Mouse (Mus musculus): ENCODE results near the gene Gata2.
"Not testable (repeated sequence)": the region's sequence is repeated elsewhere in the genome, so short reads cannot be mapped to it uniquely, and the experiment has no call there.

The Gata2 gene

GRCm38 (mm10) chr6:88193433-88194052 lies at the start of gene Gata2:
Gene Gata2, plus strand, starts transcription at chr6:88193891.
- in situ Hi-C loops (cut with MseI, MboI) = no loop called here

- in situ Hi-C loops (cut with MseI, MboI) = no loop called here
These were observed 47.9 kb upstream of the Gata2 start for GRCm38 (mm10) chr6:88145793-88146192.

- in situ Hi-C loops (cut with MseI, MboI) = no loop called here
These were observed 47.1 kb upstream of the Gata2 start for GRCm38 (mm10) chr6:88146576-88146975.

GRCm38 (mm10) chr6:88147411-88148003 lies 46.2 kb upstream of the Gata2 start:
- in situ Hi-C loops (cut with MseI, MboI) = no loop called here

GRCm38 (mm10) chr6:88151335-88151734 lies 42.4 kb upstream of the Gata2 start:
- in situ Hi-C loops (cut with MseI, MboI) = no loop called here

- in situ Hi-C loops (cut with MseI, MboI) = no loop called here
These were observed 41.5 kb upstream of the Gata2 start for GRCm38 (mm10) chr6:88152127-88152705.

- in situ Hi-C loops (cut with MseI, MboI) = no loop called here
These were observed 40.7 kb upstream of the Gata2 start for GRCm38 (mm10) chr6:88152979-88153378.

GRCm38 (mm10) chr6:88155614-88156013 lies 38.1 kb upstream of the Gata2 start:
- in situ Hi-C loops (cut with MseI, MboI) = not testable (repeated sequence)

- in situ Hi-C loops (cut with MseI, MboI) = no loop called here
These were observed 34.9 kb upstream of the Gata2 start for GRCm38 (mm10) chr6:88158790-88159189.

GRCm38 (mm10) chr6:88166054-88166453 lies 27.6 kb upstream of the Gata2 start:
- in situ Hi-C loops (cut with MseI, MboI) = no loop called here

GRCm38 (mm10) chr6:88174191-88174590 lies 19.5 kb upstream of the Gata2 start:
- in situ Hi-C loops (cut with MseI, MboI) = no loop called here

GRCm38 (mm10) chr6:88174676-88175075 lies 19.0 kb upstream of the Gata2 start:
- in situ Hi-C loops (cut with MseI, MboI) = no loop called here

GRCm38 (mm10) chr6:88184671-88185070 lies 9.0 kb upstream of the Gata2 start:
- in situ Hi-C loops (cut with MseI, MboI) = loop anchor here (10.0 kb wide), 1 partner anchor 310 kb away; no protein-coding TSS in a partner anchor

- in situ Hi-C loops (cut with MseI, MboI) = loop anchor here (10.0 kb wide), 1 partner anchor 307 kb away; no protein-coding TSS in a partner anchor
These were observed 5.5 kb upstream of the Gata2 start for GRCm38 (mm10) chr6:88188148-88188547.

GRCm38 (mm10) chr6:88189312-88190042 lies 4.2 kb upstream of the Gata2 start:
- in situ Hi-C loops (cut with MseI, MboI) = loop anchor here (10.0 kb wide), 1 partner anchor 305 kb away; no protein-coding TSS in a partner anchor

GRCm38 (mm10) chr6:88190043-88190309 lies 3.7 kb upstream of the Gata2 start:
- in situ Hi-C loops (cut with MseI, MboI) = no loop called here

- in situ Hi-C loops (cut with MseI, MboI) = no loop called here
These were observed 3.2 kb upstream of the Gata2 start for GRCm38 (mm10) chr6:88190310-88191023.

GRCm38 (mm10) chr6:88191024-88191365 lies 2.7 kb upstream of the Gata2 start:
- in situ Hi-C loops (cut with MseI, MboI) = no loop called here

- in situ Hi-C loops (cut with MseI, MboI) = no loop called here
These were observed 2.1 kb upstream of the Gata2 start for GRCm38 (mm10) chr6:88191411-88192070.

- in situ Hi-C loops (cut with MseI, MboI) = no loop called here
These were observed 935 bp upstream of the Gata2 start for GRCm38 (mm10) chr6:88192756-88193155.

Data from mouse trophoblast stem cell (cell line).